Mouse (Mus musculus) erythroblast, embryonic 14.5 days (primary cell): Measurements from ENCODE around the gene Tekt3.

ENCODE experiments used
- GATA1 ChIP-seq: IDR thresholded peaks from 2 replicates; pipeline ENCODE4 v1.6.1; 2012; ENCODE audit warnings: low read length, inconsistent platforms, mixed read lengths
- TAL1 ChIP-seq: IDR thresholded peaks from 3 replicates; pipeline ENCODE4 v1.6.1; 2012; ENCODE audit warnings: low read length, inconsistent platforms, mixed read lengths

DNA sequence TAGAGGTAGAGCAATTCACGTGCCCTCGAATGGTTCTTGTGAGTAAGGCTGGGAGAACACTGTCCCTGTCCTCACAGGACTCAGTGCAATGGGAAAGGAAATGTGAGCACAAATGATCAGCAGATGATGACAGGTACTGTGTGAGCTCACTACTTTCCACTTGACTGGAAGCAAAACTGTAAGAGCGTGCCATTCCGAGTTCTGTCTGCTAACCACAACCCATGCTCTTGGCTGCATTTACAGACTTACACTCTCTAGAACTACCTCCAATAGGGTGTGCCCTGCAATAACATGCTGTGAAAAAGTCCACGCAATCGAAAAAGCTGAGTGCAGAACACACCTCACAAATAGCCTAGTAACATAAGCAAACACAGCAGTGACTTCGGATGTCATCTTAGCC lies 5.9 kb upstream of the Tekt3 start:
- TF ChIP-seq GATA1 (no peak), TAL1 (no peak)
